Mouse (Mus musculus) left cerebral cortex, postnatal 4 days (tissue): ENCODE measurements at regions not wholly inside any gene's neighbourhood (a gene's known extent, or its start where the extent isn't known, plus 50 kb on each side); places are given as distances from the start of the nearest gene placed in this dataset.

Experiments
- DNase-seq: peaks from one replicate; pipeline ENCODE4 v3.0.0-alpha.2; 2022
- intact Hi-C: fragments of 180-260 bp; cut with DNase I; formaldehyde crosslinking; loops from one replicate; pipeline ENCODE4 v1.15.1; 2025

- intact Hi-C loops: no loop called here
Observed at GRCm38 (mm10) chr14:106052585-106053551, 53.1 kb upstream of the Trim52 start.

More at GRCm38 (mm10) chr14:106052585-106053551, 53.1 kb upstream of the Trim52 start:
- no peak for DNase-seq
